Mouse (Mus musculus): ENCODE measurements around the gene Setd6. TPM values are rescaled to one million over a fixed set of nuclear protein-coding genes. Genes with fewer than 3 reads are reported as not detected.
A peak's percentile ranks its signal among the peaks of the same experiment; 100 is the strongest.

Setd6 gene
- polyA plus RNA-seq, 1 experiment from 2014 or later, result 16.5 TPM

DNA sequence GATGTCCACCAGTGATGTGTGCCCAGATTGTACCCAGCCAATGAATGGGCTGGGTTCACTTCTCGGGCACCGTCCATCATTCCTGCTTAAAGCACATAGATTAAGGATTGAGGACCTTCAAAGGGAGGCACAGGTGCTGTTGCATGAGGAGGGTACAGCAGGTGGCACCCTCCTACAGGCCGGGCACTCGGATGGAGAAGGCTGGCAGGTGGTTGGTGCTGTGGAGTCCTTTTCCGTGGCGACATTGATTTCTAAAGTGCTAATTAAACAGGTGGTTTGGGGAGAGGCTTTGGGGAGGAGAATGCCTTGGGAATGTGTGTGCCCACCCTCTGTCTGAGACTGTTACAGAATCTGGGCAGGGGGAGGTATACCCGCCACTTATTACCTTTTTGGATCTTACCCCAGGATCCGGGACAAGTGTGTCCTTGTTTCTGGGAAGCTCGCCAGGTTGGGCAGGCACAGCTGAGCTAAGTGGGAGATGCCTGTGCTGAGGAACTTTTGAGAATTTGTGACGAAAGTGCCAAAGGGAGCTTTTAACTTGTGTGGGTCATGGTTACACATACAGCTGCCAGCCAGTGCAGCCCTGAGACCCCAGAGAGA, 27.5 kb upstream of the Setd6 start:
- H3K4me3 ChIP-seq (ENCODE audit: low read length), result no peak overlapping the region
- peaks cover 27% of the 10 kb centered on the region for H3K4me1 ChIP-seq (ENCODE audit: control insufficient read depth, insufficient read depth, low read length)
- no peaks in the 10 kb centered on the region for H3K36me3 ChIP-seq (ENCODE audit: control insufficient read depth, insufficient read depth)
- H3K9me3 ChIP-seq (replicated peaks; ENCODE audit: control insufficient read depth, low read length), result no peaks in the 10 kb centered on the region
- ATAC-seq (replicated peaks; ENCODE audit: extremely low read depth, insufficient read depth, low FRiP score), result peak; percentile 16; the same call in 1 of the 2 replicates
- peak overlapping the region; percentile 80 for H3K27ac ChIP-seq (ENCODE audit: low read length)
- 58% methylated on average over 10 of the region's 10 CpGs for whole genome bisulfite sequencing
- peak overlapping the region; percentile 26; the same call in 1 of the 2 replicates for H3K9ac ChIP-seq (ENCODE audit: low read length)
- H3K4me2 ChIP-seq (ENCODE audit: low read depth, low read length), result no peak overlapping the region
- H3K27me3 ChIP-seq (ENCODE audit: control insufficient read depth, insufficient read depth, low read length), result no peaks in the 10 kb centered on the region

- ATAC-seq (replicated peaks; ENCODE audit: extremely low read depth, insufficient read depth, low FRiP score), result peak; percentile 52
- peak overlapping the region; percentile 28; the same call in 1 of the 2 replicates for H3K9ac ChIP-seq (ENCODE audit: low read length)
- H3K4me1 ChIP-seq (ENCODE audit: control insufficient read depth, insufficient read depth, low read length), result peaks cover 27% of the 10 kb centered on the region
- H3K27me3 ChIP-seq (ENCODE audit: control insufficient read depth, insufficient read depth, low read length), result no peaks in the 10 kb centered on the region
- H3K4me3 ChIP-seq (ENCODE audit: low read length), result no peak overlapping the region
- no peaks in the 10 kb centered on the region for H3K9me3 ChIP-seq (replicated peaks; ENCODE audit: control insufficient read depth, low read length)
- peak overlapping the region; percentile 4; the same call in 1 of the 2 replicates for H3K4me2 ChIP-seq (ENCODE audit: low read depth, low read length)
- 40% methylated on average over 13 of the region's 13 CpGs for WGBS
- peak overlapping the region; percentile 90 for H3K27ac ChIP-seq (ENCODE audit: low read length)
- H3K36me3 ChIP-seq (ENCODE audit: control insufficient read depth, insufficient read depth), result no peaks in the 10 kb centered on the region
These were observed 24.6 kb upstream of the Setd6 start for GRCm38 (mm10) chr8:95690929-95691541.

- Histone ChIP-seq H3K4me2 (ENCODE audit: low read depth, low read length) (no peak overlapping the region), H3K9ac (ENCODE audit: low read length) (peak overlapping the region; percentile 9; the same call in 1 of the 2 replicates), H3K27ac (ENCODE audit: low read length) (no peak overlapping the region), H3K36me3 (ENCODE audit: control insufficient read depth, insufficient read depth) (no peaks in the 10 kb centered on the region), H3K27me3 (ENCODE audit: control insufficient read depth, insufficient read depth, low read length) (peaks cover 1% of the 10 kb centered on the region; the same call in 1 of the 2 replicates), H3K9me3 (replicated peaks; ENCODE audit: control insufficient read depth, low read length) (no peaks in the 10 kb centered on the region), H3K4me1 (ENCODE audit: control insufficient read depth, insufficient read depth, low read length) (peaks cover 21% of the 10 kb centered on the region), H3K4me3 (ENCODE audit: low read length) (no peak overlapping the region)
- no peak for ATAC-seq (replicated peaks; ENCODE audit: extremely low read depth, insufficient read depth, low FRiP score)
- WGBS, result 29% methylated on average over 6 of the region's 6 CpGs
These were observed 21.1 kb upstream of the Setd6 start for GRCm38 (mm10) chr8:95694631-95695030.

- Histone ChIP-seq H3K27me3 (ENCODE audit: control insufficient read depth, insufficient read depth, low read length) (peaks cover 3% of the 10 kb centered on the region; the same call in 1 of the 2 replicates), H3K4me2 (ENCODE audit: low read depth, low read length) (peak overlapping the region; percentile 39; the same call in 1 of the 2 replicates), H3K36me3 (ENCODE audit: control insufficient read depth, insufficient read depth) (no peaks in the 10 kb centered on the region), H3K4me3 (ENCODE audit: low read length) (no peak overlapping the region), H3K27ac (ENCODE audit: low read length) (no peak overlapping the region), H3K4me1 (ENCODE audit: control insufficient read depth, insufficient read depth, low read length) (peaks cover 6% of the 10 kb centered on the region), H3K9me3 (replicated peaks; ENCODE audit: control insufficient read depth, low read length) (no peaks in the 10 kb centered on the region), H3K9ac (ENCODE audit: low read length) (no peak overlapping the region)
- 61% methylated on average over 8 of the region's 8 CpGs for WGBS
- ATAC-seq (replicated peaks; ENCODE audit: extremely low read depth, insufficient read depth, low FRiP score), result no peak
These were observed 19.0 kb upstream of the Setd6 start for GRCm38 (mm10) chr8:95696661-95697060.

DNA sequence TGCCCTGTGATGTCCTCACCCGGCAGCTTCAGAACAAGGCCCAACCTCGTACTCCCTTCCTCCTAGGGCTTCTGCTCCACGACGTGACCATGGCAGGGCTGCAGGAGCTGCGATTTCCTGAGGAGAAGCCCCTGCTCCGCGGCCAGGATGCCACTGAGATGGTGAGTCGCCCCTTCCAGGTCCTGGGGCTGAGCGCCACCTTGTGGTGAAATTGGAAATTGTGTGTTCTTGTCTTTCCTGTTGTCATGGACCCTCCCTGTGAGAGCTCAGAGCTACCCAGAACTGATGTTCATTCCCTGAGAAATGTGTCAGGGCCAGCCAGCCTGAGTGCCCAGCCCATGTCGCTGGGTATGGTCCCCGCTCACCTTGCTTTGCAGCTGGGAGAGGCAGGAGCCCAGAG, 18.6 kb upstream of the Setd6 start:
- Histone ChIP-seq H3K4me3 (ENCODE audit: low read length) (no peak overlapping the region), H3K27me3 (ENCODE audit: control insufficient read depth, insufficient read depth, low read length) (peaks cover 3% of the 10 kb centered on the region; the same call in 1 of the 2 replicates)
- ATAC-seq (replicated peaks; ENCODE audit: extremely low read depth, insufficient read depth, low FRiP score), result peak; percentile 63

GRCm38 (mm10) chr8:95698179-95698578, 17.5 kb upstream of the Setd6 start:
- Histone ChIP-seq H3K9me3 (replicated peaks; ENCODE audit: control insufficient read depth, low read length) (no peaks in the 10 kb centered on the region), H3K4me1 (ENCODE audit: control insufficient read depth, insufficient read depth, low read length) (peaks cover 8% of the 10 kb centered on the region), H3K36me3 (ENCODE audit: control insufficient read depth, insufficient read depth) (no peaks in the 10 kb centered on the region), H3K27ac (ENCODE audit: low read length) (no peak overlapping the region), H3K4me2 (ENCODE audit: low read depth, low read length) (no peak overlapping the region), H3K27me3 (ENCODE audit: control insufficient read depth, insufficient read depth, low read length) (peaks cover 3% of the 10 kb centered on the region; the same call in 1 of the 2 replicates), H3K4me3 (ENCODE audit: low read length) (no peak overlapping the region), H3K9ac (ENCODE audit: low read length) (no peak overlapping the region)
- ATAC-seq (replicated peaks; ENCODE audit: extremely low read depth, insufficient read depth, low FRiP score), result no peak
- WGBS, result 35% methylated on average over 6 of the region's 6 CpGs

More for the DNA sequence above, 18.6 kb upstream of the Setd6 start:
- no peak overlapping the region for H3K27ac ChIP-seq (ENCODE audit: low read length)
- H3K4me1 ChIP-seq (ENCODE audit: control insufficient read depth, insufficient read depth, low read length), result peaks cover 4% of the 10 kb centered on the region
- H3K4me2 ChIP-seq (ENCODE audit: low read depth, low read length), result peak overlapping the region; percentile 39; the same call in 1 of the 2 replicates
- under 1% methylated on average over 11 of the region's 11 CpGs for WGBS
- no peak overlapping the region for H3K9ac ChIP-seq (ENCODE audit: low read length)
- H3K36me3 ChIP-seq (ENCODE audit: control insufficient read depth, insufficient read depth), result no peaks in the 10 kb centered on the region
- H3K9me3 ChIP-seq (replicated peaks; ENCODE audit: control insufficient read depth, low read length), result no peaks in the 10 kb centered on the region

DNA sequence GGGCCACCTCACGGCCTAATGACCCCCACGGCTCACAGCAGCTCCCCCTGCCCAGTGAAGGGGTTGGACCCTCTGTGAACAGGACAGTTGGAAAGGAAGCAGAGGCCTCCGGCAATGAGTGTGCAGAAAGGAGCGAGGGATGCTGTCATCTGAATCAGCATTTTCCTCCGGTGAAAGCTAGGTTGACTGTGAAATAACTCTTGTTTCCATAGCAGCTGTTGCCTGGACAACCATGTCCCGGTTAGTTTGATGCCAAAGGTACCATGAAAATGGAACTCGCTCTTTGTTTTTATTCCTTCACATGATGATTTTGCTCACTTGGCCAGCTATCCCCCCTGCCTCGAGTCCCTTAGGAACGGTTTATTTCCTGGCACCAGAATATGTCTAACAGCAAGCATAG, 15.4 kb upstream of the Setd6 start:
- H3K9ac ChIP-seq (ENCODE audit: low read length), result no peak overlapping the region
- no peaks in the 10 kb centered on the region for H3K36me3 ChIP-seq (ENCODE audit: control insufficient read depth, insufficient read depth)
- H3K4me2 ChIP-seq (ENCODE audit: low read depth, low read length), result no peak overlapping the region
- WGBS, result 67% methylated on average over 9 of the region's 9 CpGs
- H3K9me3 ChIP-seq (replicated peaks; ENCODE audit: control insufficient read depth, low read length), result no peaks in the 10 kb centered on the region
- H3K4me3 ChIP-seq (ENCODE audit: low read length), result no peak overlapping the region
- no peak overlapping the region for H3K27ac ChIP-seq (ENCODE audit: low read length)
- peaks cover 3% of the 10 kb centered on the region; the same call in 1 of the 2 replicates for H3K27me3 ChIP-seq (ENCODE audit: control insufficient read depth, insufficient read depth, low read length)
- no peak for ATAC-seq (replicated peaks; ENCODE audit: extremely low read depth, insufficient read depth, low FRiP score)
- peaks cover 12% of the 10 kb centered on the region for H3K4me1 ChIP-seq (ENCODE audit: control insufficient read depth, insufficient read depth, low read length)

GRCm38 (mm10) chr8:95701809-95702208, 13.9 kb upstream of the Setd6 start:
- Histone ChIP-seq H3K27ac (ENCODE audit: low read length) (no peak overlapping the region), H3K4me1 (ENCODE audit: control insufficient read depth, insufficient read depth, low read length) (peaks cover 15% of the 10 kb centered on the region), H3K4me2 (ENCODE audit: low read depth, low read length) (no peak overlapping the region), H3K4me3 (ENCODE audit: low read length) (no peak overlapping the region), H3K36me3 (ENCODE audit: control insufficient read depth, insufficient read depth) (no peaks in the 10 kb centered on the region), H3K27me3 (ENCODE audit: control insufficient read depth, insufficient read depth, low read length) (peaks cover 3% of the 10 kb centered on the region; the same call in 1 of the 2 replicates), H3K9ac (ENCODE audit: low read length) (no peak overlapping the region), H3K9me3 (replicated peaks; ENCODE audit: control insufficient read depth, low read length) (no peaks in the 10 kb centered on the region)
- 77% methylated on average over 4 of the region's 4 CpGs for WGBS
- no peak for ATAC-seq (replicated peaks; ENCODE audit: extremely low read depth, insufficient read depth, low FRiP score)
